Mouse (Mus musculus): ENCODE measurements around the gene Olfr524. TPM values are rescaled to one million over a fixed set of nuclear protein-coding genes. Genes with fewer than 3 reads are reported as not detected.

The Olfr524 gene
- polyA plus RNA-seq, 2 experiments: not detected

GRCm38 (mm10) chr7:140208677-140209076, 2.9 kb upstream of the Olfr524 start:
- Histone ChIP-seq H3K36me3 (ENCODE audit: control insufficient read depth, insufficient read depth, low read length) (no peaks in the 10 kb centered on the region), H3K9me3 (ENCODE audit: control insufficient read depth, low read length) (no peaks in the 10 kb centered on the region), H3K27ac (replicated peaks; ENCODE audit: low read depth, low read length) (no peak overlapping the region), H3K4me1 (ENCODE audit: control insufficient read depth, insufficient read depth, low read length) (no peaks in the 10 kb centered on the region), H3K4me2 (replicated peaks; ENCODE audit: low read depth, low read length, severe bottlenecking) (no peak overlapping the region), H3K9ac (ENCODE audit: low read depth, low read length, severe bottlenecking) (no peak overlapping the region), H3K27me3 (ENCODE audit: control insufficient read depth, insufficient read depth, low read length) (no peaks in the 10 kb centered on the region), H3K4me3 (replicated peaks; ENCODE audit: low read length) (no peak overlapping the region)
- TF ChIP-seq POLR2A (IDR thresholded peaks at IDR 0.05; ENCODE audit: borderline replicate concordance, extremely low read depth, insufficient read depth, insufficient read length): no peak
- ATAC-seq (ENCODE audit: low FRiP score, low read depth) (no peak), DNase-seq (ENCODE audit: low spot score) (no peak)
- 80% methylated on average over 3 of the region's 3 CpGs for WGBS

GRCm38 (mm10) chr7:140208153-140208552, 2.4 kb upstream of the Olfr524 start:
- no peak overlapping the region for H3K9ac ChIP-seq (ENCODE audit: low read depth, low read length, severe bottlenecking)
- DNase-seq (ENCODE audit: low spot score) (no peak), ATAC-seq (ENCODE audit: low FRiP score, low read depth) (no peak)
- no peak for TF ChIP-seq POLR2A (IDR thresholded peaks at IDR 0.05; ENCODE audit: borderline replicate concordance, extremely low read depth, insufficient read depth, insufficient read length)
- no peaks in the 10 kb centered on the region for H3K36me3 ChIP-seq (ENCODE audit: control insufficient read depth, insufficient read depth, low read length)
- no peak overlapping the region for H3K27ac ChIP-seq (replicated peaks; ENCODE audit: low read depth, low read length)
- H3K4me3 ChIP-seq (replicated peaks; ENCODE audit: low read length): no peak overlapping the region
- WGBS: 71% methylated on average over 8 of the region's 8 CpGs
- no peak overlapping the region for H3K4me2 ChIP-seq (replicated peaks; ENCODE audit: low read depth, low read length, severe bottlenecking)
- H3K27me3 ChIP-seq (ENCODE audit: control insufficient read depth, insufficient read depth, low read length): no peaks in the 10 kb centered on the region
- H3K9me3 ChIP-seq (ENCODE audit: control insufficient read depth, low read length): no peaks in the 10 kb centered on the region
- H3K4me1 ChIP-seq (ENCODE audit: control insufficient read depth, insufficient read depth, low read length): no peaks in the 10 kb centered on the region

- 79% methylated on average over 3 of the region's 3 CpGs for WGBS
- Histone ChIP-seq H3K4me1 (ENCODE audit: control insufficient read depth, insufficient read depth, low read length) (no peaks in the 10 kb centered on the region), H3K9me3 (ENCODE audit: control insufficient read depth, low read length) (no peaks in the 10 kb centered on the region), H3K27me3 (ENCODE audit: control insufficient read depth, insufficient read depth, low read length) (no peaks in the 10 kb centered on the region), H3K9ac (ENCODE audit: low read depth, low read length, severe bottlenecking) (no peak overlapping the region), H3K27ac (replicated peaks; ENCODE audit: low read depth, low read length) (no peak overlapping the region), H3K4me3 (replicated peaks; ENCODE audit: low read length) (no peak overlapping the region), H3K36me3 (ENCODE audit: control insufficient read depth, insufficient read depth, low read length) (no peaks in the 10 kb centered on the region), H3K4me2 (replicated peaks; ENCODE audit: low read depth, low read length, severe bottlenecking) (no peak overlapping the region)
- no peak for TF ChIP-seq POLR2A (IDR thresholded peaks at IDR 0.05; ENCODE audit: borderline replicate concordance, extremely low read depth, insufficient read depth, insufficient read length)
- DNase-seq (ENCODE audit: low spot score) (no peak), ATAC-seq (ENCODE audit: low FRiP score, low read depth) (no peak)
These were observed 1.1 kb upstream of the Olfr524 start for GRCm38 (mm10) chr7:140206904-140207303.

- Histone ChIP-seq H3K4me1 (ENCODE audit: control insufficient read depth, insufficient read depth, low read length) (no peaks in the 10 kb centered on the region), H3K4me2 (replicated peaks; ENCODE audit: low read depth, low read length, severe bottlenecking) (no peak overlapping the region), H3K36me3 (ENCODE audit: control insufficient read depth, insufficient read depth, low read length) (no peaks in the 10 kb centered on the region), H3K9me3 (ENCODE audit: control insufficient read depth, low read length) (no peaks in the 10 kb centered on the region), H3K27ac (replicated peaks; ENCODE audit: low read depth, low read length) (no peak overlapping the region), H3K27me3 (ENCODE audit: control insufficient read depth, insufficient read depth, low read length) (no peaks in the 10 kb centered on the region), H3K4me3 (replicated peaks; ENCODE audit: low read length) (no peak overlapping the region), H3K9ac (ENCODE audit: low read depth, low read length, severe bottlenecking) (no peak overlapping the region)
- TF ChIP-seq POLR2A (IDR thresholded peaks at IDR 0.05; ENCODE audit: borderline replicate concordance, extremely low read depth, insufficient read depth, insufficient read length): no peak
- ATAC-seq (ENCODE audit: low FRiP score, low read depth): no peak
- DNase-seq (ENCODE audit: low spot score): no peak
- 91% methylated on average over 4 of the region's 4 CpGs for WGBS
These were observed 4.7 kb downstream of the Olfr524 start for GRCm38 (mm10) chr7:140201090-140201489.

- H3K9me3 ChIP-seq (ENCODE audit: control insufficient read depth, low read length): no peaks in the 10 kb centered on the region
- no peak overlapping the region for H3K4me3 ChIP-seq (replicated peaks; ENCODE audit: low read length)
- no peak overlapping the region for H3K9ac ChIP-seq (ENCODE audit: low read depth, low read length, severe bottlenecking)
- no peak overlapping the region for H3K27ac ChIP-seq (replicated peaks; ENCODE audit: low read depth, low read length)
- no peaks in the 10 kb centered on the region for H3K4me1 ChIP-seq (ENCODE audit: control insufficient read depth, insufficient read depth, low read length)
- no peak overlapping the region for H3K4me2 ChIP-seq (replicated peaks; ENCODE audit: low read depth, low read length, severe bottlenecking)
- no peak for TF ChIP-seq POLR2A (IDR thresholded peaks at IDR 0.05; ENCODE audit: borderline replicate concordance, extremely low read depth, insufficient read depth, insufficient read length)
- ATAC-seq (ENCODE audit: low FRiP score, low read depth) (no peak), DNase-seq (ENCODE audit: low spot score) (no peak)
- no peaks in the 10 kb centered on the region for H3K27me3 ChIP-seq (ENCODE audit: control insufficient read depth, insufficient read depth, low read length)
- H3K36me3 ChIP-seq (ENCODE audit: control insufficient read depth, insufficient read depth, low read length): no peaks in the 10 kb centered on the region
- 82% methylated on average over 8 of the region's 8 CpGs for WGBS
These were observed 9.8 kb downstream of the Olfr524 start for GRCm38 (mm10) chr7:140196002-140196401.

GRCm38 (mm10) chr7:140194031-140194430, 11.7 kb downstream of the Olfr524 start:
- H3K9ac ChIP-seq (ENCODE audit: low read depth, low read length, severe bottlenecking): no peak overlapping the region
- WGBS: 84% methylated on average over 4 of the region's 4 CpGs
- no peak overlapping the region for H3K4me3 ChIP-seq (replicated peaks; ENCODE audit: low read length)
- H3K36me3 ChIP-seq (ENCODE audit: control insufficient read depth, insufficient read depth, low read length): no peaks in the 10 kb centered on the region
- DNase-seq (ENCODE audit: low spot score) (no peak), ATAC-seq (ENCODE audit: low FRiP score, low read depth) (no peak)
- H3K9me3 ChIP-seq (ENCODE audit: control insufficient read depth, low read length): no peaks in the 10 kb centered on the region
- H3K27me3 ChIP-seq (ENCODE audit: control insufficient read depth, insufficient read depth, low read length): no peaks in the 10 kb centered on the region
- H3K4me1 ChIP-seq (ENCODE audit: control insufficient read depth, insufficient read depth, low read length): no peaks in the 10 kb centered on the region
- TF ChIP-seq POLR2A (IDR thresholded peaks at IDR 0.05; ENCODE audit: borderline replicate concordance, extremely low read depth, insufficient read depth, insufficient read length): no peak
- no peak overlapping the region for H3K27ac ChIP-seq (replicated peaks; ENCODE audit: low read depth, low read length)
- H3K4me2 ChIP-seq (replicated peaks; ENCODE audit: low read depth, low read length, severe bottlenecking): no peak overlapping the region

Measured in limb, embryonic 14.5 days (tissue).